Comparison of ENCODE assay signal across 15 mouse cellular contexts in genomic region chr1:135098441-135098840, GRCm38 (mm10). TPM values are rescaled to one million over a fixed set of nuclear protein-coding genes. Genes with fewer than 3 reads are reported as not detected.
DNase-seq lines count a peak whose midpoint lies in the region; ATAC-seq lines count a peak whose summit lies in the region.
"Had no signal": no experiment of that assay in that cellular context is flagged by ENCODE, and none has a peak within 500 bp of the region (broad histone marks: within the 10 kb centered on the region; RNA-seq: fewer than 3 reads in every experiment).

No protein-coding gene starts in this region.

- peak; percentile 21 for DNase-seq in adrenal gland, adult 2 months
- DNase-seq in adrenal gland, adult (ENCODE audit: inconsistent age in 2 of 2, low spot score in 1 of 2) = no peak
- peak; percentile 76 to 85 for DNase-seq in heart, adult 18-20 months
- peak; percentile 18 for DNase-seq in urinary bladder, postnatal 14 days (ENCODE audit: low spot score)
- DNase-seq in urinary bladder, postnatal 25 days (ENCODE audit: low spot score) = no peak
- peak; percentile 79 for DNase-seq in skeletal muscle tissue, adult 2 months (ENCODE audit: low read depth, low spot score)
- no peak for DNase-seq in T-cell, adult 2 months (ENCODE audit: low spot score)
- DNase-seq: cerebellum, adult 18-20 months; liver; lung, embryonic 14.5 days had no signal

- H3K27ac ChIP-seq in heart, embryonic 12.5 days (ENCODE audit: poor library complexity, severe bottlenecking) = no peak overlapping the region
- H3K27ac ChIP-seq: hindbrain, embryonic 15.5 days; neural tube, embryonic 13.5 days had no signal

- H3K9me3 ChIP-seq in heart, embryonic 12.5 days (replicated peaks) = no peaks in the 10 kb centered on the region
- H3K9me3 ChIP-seq: hindbrain, embryonic 15.5 days; neural tube, embryonic 13.5 days had no signal

- H3K36me3 ChIP-seq in heart, embryonic 12.5 days = no peaks in the 10 kb centered on the region
- H3K36me3 ChIP-seq: hindbrain, embryonic 15.5 days; neural tube, embryonic 13.5 days had no signal

- peaks cover 37% of the 10 kb centered on the region for H3K4me1 ChIP-seq in heart, embryonic 12.5 days (replicated peaks)
- H3K4me1 ChIP-seq: hindbrain, embryonic 15.5 days had no signal

- ATAC-seq in heart, embryonic 12.5 days (ENCODE audit: insufficient number of reproducible peaks, low FRiP score) = no peak

- no peak overlapping the region for H3K4me2 ChIP-seq in heart, embryonic 12.5 days
- H3K4me2 ChIP-seq: hindbrain, embryonic 15.5 days; lung, embryonic 14.5 days; neural tube, embryonic 13.5 days had no signal

- peaks cover 76% of the 10 kb centered on the region for H3K27me3 ChIP-seq in heart, embryonic 12.5 days (replicated peaks)

- no peak overlapping the region for H3K4me3 ChIP-seq in heart, embryonic 12.5 days
- H3K4me3 ChIP-seq: hindbrain, embryonic 15.5 days; neural tube, embryonic 13.5 days had no signal

- WGBS in heart, embryonic 12.5 days = 83% methylated on average over 7 of the region's 7 CpGs

- H3K9ac ChIP-seq in heart, embryonic 12.5 days = no peak overlapping the region
- H3K9ac ChIP-seq: hindbrain, embryonic 15.5 days; lung, embryonic 14.5 days; neural tube, embryonic 13.5 days had no signal

RNA-seq across cellular contexts. Expression of gene Lgr6, which starts 6.6 kb away (rescaled TPM):
- total RNA-seq in adrenal gland, adult 2 months (2021) = 1 to 10 TPM; 2.0 to 3.6 TPM
- 1.1 and 1.8 TPM in 2 replicates for polyA plus RNA-seq in adrenal gland, adult 2 months (2012; rRNA removed)
- 10 to 100 TPM; 11.5 to 16.9 TPM for total RNA-seq in heart, adult 18-20 months (2021)
- 0.80 and 0.82 TPM in 2 replicates for polyA plus RNA-seq in heart, embryonic 12.5 days (2016; fragmentation: Nextera tagmentation; extraction: Ambion mirVana)
- total RNA-seq: megakaryocyte, adult 5-6 weeks had no signal

RNA-seq across cellular contexts. Expression of gene Ptpn7, which starts 34.1 kb away (rescaled TPM):
- total RNA-seq in adrenal gland, adult 2 months (2021) = 1 to 10 TPM; 1.6 to 1.8 TPM
- 2.6 and 2.7 TPM in 2 replicates for polyA plus RNA-seq in adrenal gland, adult 2 months (2012; rRNA removed)
- total RNA-seq in heart, adult 18-20 months (2021) = 1 to 10 TPM in 1 of 2 experiments, under 1 TPM in 1; 0.72 to 1.4 TPM
- 1.0 and 1.4 TPM in 2 replicates for polyA plus RNA-seq in heart, embryonic 12.5 days (2016; fragmentation: Nextera tagmentation; extraction: Ambion mirVana)
- total RNA-seq: layer of hippocampus, adult 18-20 months had no signal

RNA-seq across cellular contexts. Expression of gene Arl8a, which starts 48.2 kb away (rescaled TPM):
- total RNA-seq in adrenal gland, adult 2 months (2021) = 10 to 100 TPM; 59.4 to 62.2 TPM
- 41.5 and 43.2 TPM in 2 replicates for polyA plus RNA-seq in adrenal gland, adult 2 months (2012; rRNA removed)
- total RNA-seq in heart, adult 18-20 months (2021) = 10 to 100 TPM; 21.8 to 22.0 TPM
- 36.4 and 36.6 TPM in 2 replicates for polyA plus RNA-seq in heart, embryonic 12.5 days (2016; fragmentation: Nextera tagmentation; extraction: Ambion mirVana)

Comparison
In these comparisons a context has a peak if more than half of its experiments do, and no peak if none do; other contexts are left out.
1. DNase-seq: peak in adrenal gland, adult 2 months (single experiment), heart, adult 18-20 months (2 of 2), urinary bladder, postnatal 14 days (single experiment) and skeletal muscle tissue, adult 2 months (single experiment); none in adrenal gland, adult (0 of 2), urinary bladder, postnatal 25 days (single experiment) and T-cell, adult 2 months (single experiment).